Mouse (Mus musculus) midbrain, embryonic 13.5 days (tissue): ENCODE measurements around the gene Pdxk. TPM values are rescaled to one million over a fixed set of nuclear protein-coding genes. Genes with fewer than 3 reads are reported as not detected.
"Not testable (repeated sequence)": the region's sequence is repeated elsewhere in the genome, so short reads cannot be mapped to it uniquely, and the experiment has no call there.

Experiments
- ATAC-seq: fragments of 200-750 bp; cut with Nextera tagmentation; 2 replicates; pipeline ENCODE4 v1.8.0; 2017; ENCODE audit warnings: mild to moderate bottlenecking, moderate TSS enrichment, moderate library complexity
- H3K27ac ChIP-seq: fragments of 300-500 bp; sonication (generic); 2 replicates; pipeline ENCODE4 v1.5.1; 2015; ENCODE audit warnings: inconsistent platforms, mild to moderate bottlenecking, moderate library complexity
- H3K27me3 ChIP-seq: fragments of 300-500 bp; sonication (generic); 2 replicates; pipeline ENCODE4 v1.6.1; 2015; ENCODE audit warnings: mild to moderate bottlenecking, inconsistent platforms
- H3K36me3 ChIP-seq: fragments of 300-500 bp; sonication (generic); 2 replicates; pipeline ENCODE4 v1.6.1; 2015; ENCODE audit warnings: mild to moderate bottlenecking, inconsistent platforms
- H3K4me1 ChIP-seq: fragments of 300-500 bp; sonication (generic); replicated peaks from 2 replicates; pipeline ENCODE4 v1.6.1; 2015; ENCODE audit warnings: inconsistent platforms
- H3K4me2 ChIP-seq: fragments of 300-500 bp; sonication (generic); replicated peaks from 2 replicates; pipeline ENCODE4 v1.6.1; 2015; ENCODE audit warnings: moderate library complexity, mild to moderate bottlenecking, inconsistent platforms
- H3K4me3 ChIP-seq: fragments of 300-500 bp; sonication (generic); replicated peaks from 2 replicates; pipeline ENCODE4 v1.5.1; 2015; ENCODE audit warnings: mild to moderate bottlenecking, inconsistent platforms
- H3K9ac ChIP-seq: fragments of 300-500 bp; sonication (generic); replicated peaks from 2 replicates; pipeline ENCODE4 v1.6.1; 2015; ENCODE audit warnings: mild to moderate bottlenecking, inconsistent platforms
- H3K9me3 ChIP-seq: fragments of 300-500 bp; sonication (generic); 2 replicates; pipeline ENCODE4 v1.6.1; 2016; ENCODE audit warnings: mild to moderate bottlenecking, inconsistent platforms
- WGBS: fragments of 180-500 bp; shearing (Covaris S2); methylation state at CpG from one replicate; pipeline ENCODE4 v1.1.7; 2015; 5-methylcytosine and 5-hydroxymethylcytosine counted together
- polyA plus RNA-seq: library from polyadenylated mRNA; unstranded; fragments of >200 nt; fragmentation: Nextera tagmentation; extraction: Ambion mirVana; gene quantifications from 2 replicates; pipeline ENCODE4 v1.2.1, GENCODE M21; 2015

The Pdxk gene
- polyA plus RNA-seq: 16.6 and 17.4 TPM in 2 replicates

DNA sequence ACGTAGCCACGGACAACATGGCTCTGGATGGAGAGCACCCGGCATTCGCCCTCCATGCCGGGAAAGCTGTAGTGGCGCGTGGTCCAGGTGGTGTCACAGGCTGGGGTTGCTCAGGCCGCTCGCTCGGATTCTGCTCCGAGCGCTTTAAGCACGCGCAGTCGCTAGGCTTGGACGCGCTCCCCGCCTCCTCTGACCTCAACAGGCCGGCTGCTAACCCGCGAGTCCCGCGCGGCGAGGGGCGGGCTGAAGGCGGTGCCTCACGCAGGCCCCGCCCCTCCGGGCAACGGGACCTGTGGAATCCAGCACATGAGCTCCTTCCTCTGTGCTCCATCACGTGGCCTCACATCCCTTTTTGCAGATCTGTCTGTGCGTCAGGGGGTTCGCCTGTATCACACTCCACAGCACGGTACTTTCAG, at the start of gene Pdxk:
Pdxk (minus strand) TSS at position 184 of the 416 bp plus-strand sequence.
- ATAC-seq: peak; percentile 96
- Histone ChIP-seq H3K4me2 (peak within 1 kb of the TSS; percentile 97), H3K4me3 (peak within 1 kb of the TSS; percentile 69), H3K9me3 (no peaks in the 10 kb centered on the region), H3K27ac (peak within 1 kb of the TSS; percentile 48), H3K9ac (peak within 1 kb of the TSS; percentile 74), H3K27me3 (peaks cover 12% of the 10 kb centered on the region; the same call in 1 of the 2 replicates), H3K36me3 (no peaks in the 10 kb centered on the region), H3K4me1 (peaks cover 16% of the 10 kb centered on the region)
- under 1% methylated on average over 35 of the region's 35 CpGs for WGBS

DNA sequence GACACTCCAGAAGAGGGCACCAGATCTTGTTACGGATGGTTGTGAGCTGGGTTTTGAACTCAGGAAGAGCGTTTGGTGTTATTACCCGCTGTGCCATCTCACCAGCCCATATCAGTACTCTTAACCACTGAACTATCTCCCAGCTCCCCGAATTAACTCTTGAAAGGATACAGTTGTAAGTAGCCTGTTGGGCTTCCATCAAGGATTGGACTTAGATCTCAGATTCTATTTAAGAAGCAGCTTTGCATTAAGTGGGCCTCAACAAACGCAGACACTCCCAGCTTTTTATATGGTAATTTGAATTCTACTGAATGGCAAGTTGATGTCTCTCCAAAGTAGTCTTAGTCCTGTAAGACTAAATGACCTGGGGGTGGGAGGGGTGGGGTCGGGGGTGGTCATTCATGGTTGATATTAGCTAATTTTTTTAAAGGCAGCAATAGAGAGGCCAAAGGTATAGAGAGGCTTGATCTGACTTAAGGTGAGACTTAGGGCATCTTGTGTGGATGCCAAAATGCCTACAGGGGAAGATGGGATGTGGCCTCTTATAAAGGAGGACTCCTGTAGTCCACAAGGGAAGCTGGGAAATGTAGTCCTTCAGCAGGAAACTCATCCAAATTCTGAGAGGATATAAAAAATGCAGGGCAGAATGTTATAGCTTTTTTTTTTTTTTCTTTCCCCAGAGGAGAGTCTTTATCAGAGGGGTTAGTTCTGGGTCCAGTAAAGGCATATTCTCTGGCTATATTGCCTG, 38.4 kb upstream of the Pdxk start:
- no peak overlapping the region for H3K4me2 ChIP-seq
- no peak overlapping the region for H3K4me3 ChIP-seq
- no peak for ATAC-seq
- H3K4me1 ChIP-seq: no peaks in the 10 kb centered on the region
- H3K36me3 ChIP-seq: no peaks in the 10 kb centered on the region
- no peak overlapping the region for H3K9ac ChIP-seq
- H3K27me3 ChIP-seq: no peaks in the 10 kb centered on the region
- H3K9me3 ChIP-seq: no peaks in the 10 kb centered on the region
- no peak overlapping the region for H3K27ac ChIP-seq
- 76% methylated on average over 6 of the region's 6 CpGs for WGBS

DNA sequence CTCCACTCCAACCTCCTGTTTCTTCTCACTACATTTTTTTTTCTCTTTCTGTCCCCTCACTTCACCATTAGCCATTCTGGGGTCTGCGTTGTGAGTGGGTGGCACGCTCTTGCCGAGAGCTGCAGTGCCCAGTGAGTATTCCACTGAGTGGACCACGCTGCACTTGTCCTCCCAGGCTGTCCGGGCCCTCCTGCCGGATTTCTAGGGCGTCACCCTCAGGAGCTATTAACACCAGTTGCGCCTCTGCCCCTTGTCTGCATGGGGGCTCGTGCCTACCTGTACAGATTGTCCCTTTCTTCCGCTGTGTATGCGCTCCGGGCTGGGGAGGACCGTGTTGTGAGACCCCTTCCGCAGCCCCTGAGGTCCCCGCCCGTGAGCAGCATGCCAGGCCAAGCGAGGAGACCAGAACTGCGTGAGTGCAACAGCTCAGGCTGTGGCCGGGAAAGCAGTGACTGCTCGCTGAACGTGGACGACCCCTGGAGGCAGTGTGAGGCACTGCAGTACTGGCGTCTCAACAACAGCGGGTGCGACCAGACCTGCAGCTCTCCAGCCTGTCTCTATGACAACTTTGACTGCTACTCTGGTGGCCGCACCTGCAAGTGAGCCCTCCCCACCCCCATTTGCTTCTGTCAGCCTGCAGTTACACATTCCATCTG, 22.8 kb upstream of the Pdxk start:
- Histone ChIP-seq H3K9me3 (no peaks in the 10 kb centered on the region), H3K27ac (no peak overlapping the region), H3K4me2 (peak overlapping the region; percentile 52), H3K36me3 (no peaks in the 10 kb centered on the region), H3K9ac (peak overlapping the region; percentile 39; the same call in 1 of the 2 replicates), H3K4me1 (peaks cover 4% of the 10 kb centered on the region; the same call in 1 of the 2 replicates), H3K4me3 (peak overlapping the region; percentile 23), H3K27me3 (peaks cover 16% of the 10 kb centered on the region)
- peak; percentile 82 for ATAC-seq
- 8% methylated on average over 26 of the region's 26 CpGs for whole genome bisulfite sequencing

DNA sequence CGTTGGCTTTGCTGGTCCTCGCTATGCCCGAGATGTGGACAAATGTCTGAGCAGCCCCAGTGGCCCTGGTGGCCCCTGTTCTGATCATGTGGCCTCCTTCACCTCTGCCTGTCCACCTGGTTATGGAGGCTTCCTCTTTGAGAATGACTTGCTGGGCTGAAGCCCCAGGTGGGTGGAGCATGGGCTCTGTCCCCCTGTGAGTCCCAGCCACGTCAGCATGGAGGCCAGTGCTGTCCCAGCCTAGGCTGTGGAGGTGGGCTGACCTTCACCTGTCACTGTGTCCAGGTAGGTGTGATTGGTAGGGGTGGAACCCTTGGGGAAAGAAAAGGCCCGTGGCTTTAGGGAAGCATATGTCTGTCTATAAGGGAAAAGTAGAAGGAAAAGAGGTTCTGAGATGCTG, 22.1 kb upstream of the Pdxk start:
- Histone ChIP-seq H3K27ac (no peak overlapping the region), H3K27me3 (peaks cover 18% of the 10 kb centered on the region), H3K9ac (no peak overlapping the region), H3K4me2 (no peak overlapping the region), H3K9me3 (no peaks in the 10 kb centered on the region), H3K36me3 (no peaks in the 10 kb centered on the region), H3K4me1 (peaks cover 9% of the 10 kb centered on the region; the same call in 1 of the 2 replicates), H3K4me3 (no peak overlapping the region)
- WGBS: 76% methylated on average over 5 of the region's 5 CpGs
- ATAC-seq: no peak

DNA sequence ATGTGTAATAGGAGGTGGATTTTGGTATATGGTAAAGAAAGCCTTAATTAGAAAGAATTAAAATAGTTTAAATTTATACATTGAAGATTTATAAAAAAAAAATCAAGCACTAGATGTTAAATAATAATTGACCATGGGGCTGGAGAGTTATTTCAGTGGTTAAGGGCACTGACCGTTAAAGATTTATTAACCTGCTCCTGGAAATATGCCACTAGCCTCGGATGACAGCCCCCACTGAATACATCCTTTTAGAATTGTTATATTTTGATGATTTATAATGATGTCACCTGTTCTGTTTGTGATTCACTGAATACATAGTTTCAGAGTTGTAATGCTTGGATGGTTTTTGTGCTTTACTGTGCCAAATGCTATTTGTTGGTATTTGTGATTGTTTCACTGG, 20.6 kb upstream of the Pdxk start:
- not testable (repeated sequence) for H3K27ac ChIP-seq, H3K9me3 ChIP-seq, H3K4me2 ChIP-seq, H3K4me3 ChIP-seq, ATAC-seq, H3K9ac ChIP-seq, H3K36me3 ChIP-seq
- peaks cover 18% of the 10 kb centered on the region for H3K27me3 ChIP-seq
- peaks cover 14% of the 10 kb centered on the region for H3K4me1 ChIP-seq
- 87% methylated on average over 2 of the region's 2 CpGs for WGBS

DNA sequence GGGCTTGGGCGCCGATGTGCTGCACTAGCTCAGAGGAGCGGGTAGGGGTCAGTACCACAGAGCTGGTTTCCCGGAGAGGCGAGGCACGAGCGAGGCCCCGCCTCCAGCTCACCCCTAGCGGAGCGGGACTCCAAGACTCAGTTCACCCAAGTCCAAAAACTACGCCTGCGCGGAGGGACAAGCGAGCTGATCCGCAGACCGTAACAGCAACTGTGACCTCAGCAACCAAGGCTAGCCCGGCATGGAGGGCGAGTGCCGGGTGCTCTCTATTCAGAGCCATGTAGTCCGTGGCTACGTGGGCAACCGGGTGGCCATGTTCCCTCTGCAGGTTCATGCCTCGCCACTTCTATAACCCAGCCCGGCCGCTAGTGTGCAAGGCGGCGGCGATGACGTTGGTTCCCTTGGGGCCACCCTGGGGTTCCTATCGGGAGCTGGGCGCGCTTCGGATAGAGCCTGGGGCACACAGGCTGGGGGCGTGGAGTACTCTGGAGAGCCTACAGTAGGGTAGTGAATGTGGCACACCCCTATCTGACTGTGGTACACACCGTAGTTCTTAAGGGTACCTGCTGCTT, 17.2 kb upstream of the Pdxk start:
- peak overlapping the region; percentile 72 for H3K4me2 ChIP-seq
- no peak overlapping the region for H3K27ac ChIP-seq

DNA sequence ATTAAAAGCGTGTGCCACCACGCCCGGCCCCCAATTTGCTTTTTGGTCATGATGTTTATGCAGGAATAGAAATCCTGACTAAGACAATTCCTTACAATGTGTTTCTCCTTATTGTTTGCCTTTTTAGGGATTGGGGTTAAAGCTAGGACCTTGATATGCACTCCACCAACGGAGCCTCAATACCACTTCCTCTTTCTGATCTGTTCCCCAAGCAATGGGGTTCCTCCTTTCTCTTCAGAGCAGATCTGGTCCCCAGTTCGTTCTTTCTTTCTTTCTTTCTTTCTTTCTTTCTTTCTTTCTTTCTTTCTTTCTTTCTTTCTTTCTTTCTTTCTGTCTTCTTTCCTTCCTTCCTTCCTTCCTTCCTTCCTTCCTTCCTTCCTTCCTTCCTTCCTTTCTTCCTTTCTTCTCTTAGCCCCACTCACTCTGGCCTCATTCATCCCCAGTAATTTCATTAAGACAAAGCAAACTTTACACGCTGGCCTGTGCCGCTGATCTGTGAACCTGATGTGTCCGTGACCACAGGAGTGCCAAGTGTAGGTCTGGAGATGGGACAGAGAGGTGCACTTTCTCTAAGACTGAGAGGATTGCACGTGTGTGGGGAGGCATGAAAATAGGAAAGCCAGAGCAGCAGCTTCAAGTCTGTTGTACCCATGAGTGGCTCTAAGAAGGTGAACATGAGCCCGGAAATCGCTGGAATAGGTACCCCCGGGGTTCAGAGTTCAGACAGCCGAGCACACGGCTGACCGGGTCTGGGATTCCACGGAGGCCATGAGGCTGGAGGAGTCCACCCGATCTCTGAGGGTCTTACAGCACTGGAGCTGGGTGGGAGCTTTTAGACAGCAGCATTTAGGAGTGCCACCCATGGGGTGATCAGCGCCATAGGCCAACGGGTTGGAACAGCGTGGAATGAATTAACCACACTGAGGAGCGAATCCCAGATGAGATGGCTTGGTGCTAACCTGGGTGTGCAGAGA, 16.5 kb upstream of the Pdxk start:
- Histone ChIP-seq H3K9ac (peak overlapping the region; percentile 48; the same call in 1 of the 2 replicates), H3K4me1 (peaks cover 10% of the 10 kb centered on the region), H3K27ac (no peak overlapping the region), H3K4me2 (peak overlapping the region; percentile 72), H3K27me3 (peaks cover 18% of the 10 kb centered on the region), H3K36me3 (no peaks in the 10 kb centered on the region), H3K9me3 (no peaks in the 10 kb centered on the region), H3K4me3 (peak overlapping the region; percentile 49)
- WGBS: 41% methylated on average over 21 of the region's 21 CpGs
- peak; percentile 8 for ATAC-seq

More for the DNA sequence above, 17.2 kb upstream of the Pdxk start:
- ATAC-seq: peak; percentile 96
- Histone ChIP-seq H3K4me3 (peak overlapping the region; percentile 49), H3K27me3 (peaks cover 18% of the 10 kb centered on the region), H3K9me3 (no peaks in the 10 kb centered on the region), H3K36me3 (no peaks in the 10 kb centered on the region), H3K9ac (peak overlapping the region; percentile 48), H3K4me1 (peaks cover 10% of the 10 kb centered on the region)
- WGBS: under 1% methylated on average over 35 of the region's 35 CpGs

DNA sequence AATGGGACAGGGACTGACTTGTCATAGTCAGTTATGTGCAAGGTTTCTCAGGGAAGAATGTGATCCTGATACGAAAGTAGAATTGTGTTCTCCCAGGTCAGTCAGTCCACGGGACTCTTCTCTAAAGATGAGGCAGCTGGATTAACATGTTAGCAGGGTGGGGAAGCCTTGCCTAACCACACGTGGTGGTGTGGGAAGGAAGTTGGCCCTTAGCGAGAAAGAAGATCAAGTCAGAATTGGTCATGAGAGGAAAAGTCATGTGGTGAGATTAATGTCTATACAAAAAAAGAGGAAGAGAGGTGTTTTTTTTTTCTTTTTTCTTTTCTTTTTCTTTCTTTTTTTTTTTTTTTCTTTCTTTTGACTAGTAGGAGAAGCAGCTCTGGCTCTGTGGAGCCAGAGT, 12.0 kb upstream of the Pdxk start:
- 82% methylated on average over 4 of the region's 4 CpGs for WGBS
- Histone ChIP-seq H3K27ac (no peak overlapping the region), H3K4me1 (peaks cover 5% of the 10 kb centered on the region), H3K36me3 (no peaks in the 10 kb centered on the region), H3K27me3 (no peaks in the 10 kb centered on the region), H3K4me3 (no peak overlapping the region), H3K9me3 (no peaks in the 10 kb centered on the region), H3K9ac (no peak overlapping the region), H3K4me2 (no peak overlapping the region)
- no peak for ATAC-seq

DNA sequence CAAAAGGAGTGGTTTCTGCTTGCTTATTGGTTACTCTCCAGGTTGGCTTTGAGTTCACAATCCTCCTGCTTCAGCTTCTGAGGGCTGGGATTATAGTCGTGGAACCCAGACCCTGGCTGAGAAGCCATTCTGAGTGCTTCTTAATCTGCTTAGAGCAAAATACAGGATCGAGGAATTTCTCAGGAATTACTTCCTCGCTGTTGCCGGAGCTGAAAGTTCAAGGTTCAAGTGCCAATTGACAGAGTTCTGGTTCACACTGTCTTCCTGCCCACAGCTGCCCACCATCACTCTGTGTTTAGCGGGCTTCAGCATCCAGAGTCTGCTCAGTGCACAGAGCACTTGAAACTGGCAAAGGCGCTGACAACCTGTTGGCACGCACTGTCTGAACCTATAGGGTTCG, 10.0 kb upstream of the Pdxk start:
- H3K4me3 ChIP-seq: no peak overlapping the region
- H3K9me3 ChIP-seq: no peaks in the 10 kb centered on the region
- 64% methylated on average over 8 of the region's 8 CpGs for WGBS
- no peak overlapping the region for H3K27ac ChIP-seq
- H3K4me1 ChIP-seq: peaks cover 5% of the 10 kb centered on the region; the same call in 1 of the 2 replicates
- H3K36me3 ChIP-seq: no peaks in the 10 kb centered on the region
- no peaks in the 10 kb centered on the region for H3K27me3 ChIP-seq
- no peak for ATAC-seq
- H3K9ac ChIP-seq: no peak overlapping the region
- no peak overlapping the region for H3K4me2 ChIP-seq

DNA sequence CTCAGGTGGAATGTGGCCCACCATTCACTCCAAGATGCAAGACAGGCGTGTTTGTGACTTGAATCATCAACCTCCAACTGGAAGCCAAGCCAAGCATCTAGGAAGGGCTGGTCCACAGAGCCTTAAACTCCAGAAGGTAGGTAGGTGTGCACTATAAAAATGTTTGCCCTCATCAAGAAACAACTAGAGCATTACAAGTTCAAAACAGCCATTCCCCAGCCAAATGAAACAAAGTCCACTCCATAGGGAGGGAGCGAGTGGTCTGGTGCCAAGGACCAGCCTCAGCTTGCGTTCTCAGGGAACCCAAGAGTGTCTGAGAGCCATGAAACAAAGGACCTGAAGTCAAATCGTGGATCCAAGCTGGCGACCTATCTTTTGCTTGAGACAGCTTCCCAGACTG, 8.7 kb upstream of the Pdxk start:
- ATAC-seq: no peak
- 62% methylated on average over 5 of the region's 5 CpGs for WGBS
- Histone ChIP-seq H3K4me2 (no peak overlapping the region), H3K27me3 (no peaks in the 10 kb centered on the region), H3K9me3 (no peaks in the 10 kb centered on the region), H3K36me3 (no peaks in the 10 kb centered on the region), H3K27ac (no peak overlapping the region), H3K4me1 (peaks cover 5% of the 10 kb centered on the region; the same call in 1 of the 2 replicates), H3K4me3 (no peak overlapping the region), H3K9ac (no peak overlapping the region)

DNA sequence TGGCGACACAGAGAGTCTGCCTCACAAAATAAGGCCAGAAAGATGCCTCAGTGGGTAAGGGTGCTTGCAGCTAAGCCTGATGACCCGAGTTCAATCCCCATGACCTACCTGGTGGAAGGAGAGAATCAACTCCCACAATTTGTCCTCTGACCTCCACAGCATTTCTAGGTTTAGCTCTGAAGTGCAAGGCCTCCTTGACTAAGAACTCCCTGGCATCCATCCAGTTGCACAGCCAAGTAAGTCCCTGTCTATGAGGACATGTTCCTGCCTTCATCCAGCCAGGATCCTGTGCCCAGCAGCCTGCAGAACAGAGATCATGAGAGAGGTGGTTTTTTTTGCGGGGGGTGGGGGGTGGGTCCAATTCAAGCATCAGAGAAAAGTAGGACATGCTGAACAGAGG, 7.3 kb upstream of the Pdxk start:
- H3K4me3 ChIP-seq: no peak overlapping the region
- peaks cover 5% of the 10 kb centered on the region; the same call in 1 of the 2 replicates for H3K4me1 ChIP-seq
- H3K9me3 ChIP-seq: no peaks in the 10 kb centered on the region
- no peak overlapping the region for H3K9ac ChIP-seq
- H3K27ac ChIP-seq: no peak overlapping the region
- no peaks in the 10 kb centered on the region for H3K36me3 ChIP-seq
- 78% methylated on average over 3 of the region's 3 CpGs for WGBS
- H3K4me2 ChIP-seq: no peak overlapping the region
- no peak for ATAC-seq
- H3K27me3 ChIP-seq: no peaks in the 10 kb centered on the region
